Mouse (Mus musculus) forebrain, postnatal 0 days (tissue): ENCODE results near the gene Egfl8. TPM values are rescaled to one million over a fixed set of nuclear protein-coding genes. Genes with fewer than 3 reads are reported as not detected.

Source experiments
- ATAC-seq: fragments of 200-750 bp; cut with Nextera tagmentation; 2 replicates; pipeline ENCODE4 v1.8.0; 2017; ENCODE audit warnings: mild to moderate bottlenecking, moderate library complexity
- DNase-seq: peaks from one replicate; pipeline ENCODE4 v3.0.0-alpha.2; 2015
- H3K27ac ChIP-seq: fragments of 300-500 bp; sonication (generic); 2 replicates; pipeline ENCODE4 v1.5.1; 2014; ENCODE audit warnings: low read depth, mild to moderate bottlenecking, antibody characterized with exemption, low read length, moderate library complexity, mixed read lengths
- H3K27me3 ChIP-seq: fragments of 300-500 bp; sonication (generic); 2 replicates; pipeline ENCODE4 v1.6.1; 2014; ENCODE audit warnings: mild to moderate bottlenecking, low read length, mixed read lengths; ENCODE audit not compliant: insufficient read depth
- H3K36me3 ChIP-seq: fragments of 300-500 bp; sonication (generic); 2 replicates; pipeline ENCODE4 v1.6.1; 2014; ENCODE audit warnings: mild to moderate bottlenecking, moderate library complexity; ENCODE audit not compliant: insufficient read depth
- H3K4me1 ChIP-seq: fragments of 300-500 bp; sonication (generic); 2 replicates; pipeline ENCODE4 v1.6.1; 2014; ENCODE audit warnings: antibody characterized with exemption; ENCODE audit not compliant: insufficient read depth
- H3K4me2 ChIP-seq: fragments of 300-500 bp; sonication (generic); 2 replicates; pipeline ENCODE4 v1.6.1; 2014; ENCODE audit warnings: low read depth, mild to moderate bottlenecking, moderate library complexity
- H3K4me3 ChIP-seq: fragments of 300-500 bp; sonication (generic); 2 replicates; pipeline ENCODE4 v1.5.1; 2014; ENCODE audit warnings: low read depth, low read length, mixed read lengths
- H3K9ac ChIP-seq: fragments of 300-500 bp; sonication (generic); 2 replicates; pipeline ENCODE4 v1.6.1; 2014; ENCODE audit warnings: mild to moderate bottlenecking
- H3K9me3 ChIP-seq: fragments of 300-500 bp; sonication (generic); 2 replicates; pipeline ENCODE4 v1.6.1; 2016; ENCODE audit warnings: low read length
- CTCF ChIP-seq: sonication (generic); IDR thresholded peaks from 2 replicates; pipeline ENCODE4 v1.5.1; 2016; ENCODE audit warnings: antibody characterized with exemption, control low read depth, low read depth
- WGBS: fragments of 180-500 bp; shearing (Covaris S2); extraction: QIAGEN DNeasy Blood & Tissue Kit; methylation state at CpG from one replicate; pipeline ENCODE4 v1.1.7; 2014; 5-methylcytosine and 5-hydroxymethylcytosine counted together
- polyA plus RNA-seq: library from polyadenylated mRNA; unstranded; fragments of >200 nt; fragmentation: Nextera tagmentation; extraction: Ambion mirVana; gene quantifications from 2 replicates; pipeline ENCODE4 v1.2.1, GENCODE M21; 2015
- total RNA-seq: library from RNA; depleted of rRNA; stranded (reverse); fragments of >200 nt; gene quantifications from 2 replicates; pipeline ENCODE4 v1.2.3, GENCODE M21; 2014

Gene Egfl8
- total and polyA plus RNA-seq, 2 experiments from 2014 or later, result 3.2 to 3.8 TPM

- Histone ChIP-seq H3K27ac (peak within 1 kb of the TSS; percentile 92), H3K4me3 (peak within 1 kb of the TSS; percentile 55), H3K9me3 (no peaks in the 10 kb centered on the region), H3K36me3 (peaks cover 6% of the 10 kb centered on the region; the same call in 1 of the 2 replicates), H3K4me2 (peak within 1 kb of the TSS; percentile 92), H3K4me1 (peaks cover 28% of the 10 kb centered on the region), H3K9ac (peak within 1 kb of the TSS; percentile 54), H3K27me3 (no peaks in the 10 kb centered on the region)
- DNase-seq, result no peak
- no peak for TF ChIP-seq CTCF
- no peak; the same call in 1 of the 2 replicates for ATAC-seq
- 5% methylated on average over 29 of the region's 29 CpGs for WGBS
Observed at GRCm38 (mm10) chr17:34627943-34628643, 12.3 kb upstream of the Egfl8 start, which contains the start of gene Ppt2. Gene Ppt2 (minus strand): TSS chr17:34628510.

- H3K9ac ChIP-seq, result peak overlapping the region; percentile 54
- H3K4me1 ChIP-seq, result peaks cover 28% of the 10 kb centered on the region
- ATAC-seq (peak; percentile 80), DNase-seq (peak; percentile 92)
- no peak for TF ChIP-seq CTCF
- H3K36me3 ChIP-seq, result peaks cover 14% of the 10 kb centered on the region
- WGBS, result 1% methylated on average over 37 of the region's 45 CpGs
- H3K9me3 ChIP-seq, result no peaks in the 10 kb centered on the region
- H3K27ac ChIP-seq, result peak overlapping the region; percentile 92
- H3K4me2 ChIP-seq, result peak overlapping the region; percentile 92
- H3K27me3 ChIP-seq, result no peaks in the 10 kb centered on the region
- H3K4me3 ChIP-seq, result peak overlapping the region; percentile 55
Observed at GRCm38 (mm10) chr17:34627093-34627942, 11.5 kb upstream of the Egfl8 start.

DNA sequence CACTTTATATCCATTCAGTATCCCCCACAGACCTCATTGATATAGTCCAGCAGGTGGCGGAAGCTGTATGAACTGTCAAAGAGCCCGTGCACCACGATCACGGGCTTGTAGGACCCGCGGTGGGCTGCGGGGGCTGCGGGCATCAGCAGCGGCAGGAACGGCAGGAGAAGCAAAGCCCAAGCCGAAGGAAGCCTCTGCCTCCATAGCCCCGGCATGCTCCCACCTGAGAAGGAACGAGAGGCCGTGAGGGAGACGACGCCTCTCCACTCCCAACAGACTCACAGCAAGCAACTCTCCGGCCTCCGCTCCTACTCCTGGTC, 11.0 kb upstream of the Egfl8 start:
- Histone ChIP-seq H3K9ac (peak overlapping the region; percentile 54), H3K27ac (peak overlapping the region; percentile 92), H3K4me3 (peak overlapping the region; percentile 55), H3K36me3 (peaks cover 17% of the 10 kb centered on the region), H3K4me2 (peak overlapping the region; percentile 92), H3K9me3 (no peaks in the 10 kb centered on the region), H3K4me1 (peaks cover 26% of the 10 kb centered on the region), H3K27me3 (no peaks in the 10 kb centered on the region)
- DNase-seq (peak; percentile 66), ATAC-seq (peak; percentile 42)
- TF ChIP-seq CTCF, result peak; percentile 70
- WGBS, result 2% methylated on average over 18 of the region's 18 CpGs

GRCm38 (mm10) chr17:34626062-34626772, 10.4 kb upstream of the Egfl8 start:
- Histone ChIP-seq H3K9ac (peak overlapping the region; percentile 54), H3K27ac (no peak overlapping the region), H3K9me3 (no peaks in the 10 kb centered on the region), H3K4me2 (peak overlapping the region; percentile 92), H3K4me3 (peak overlapping the region; percentile 55), H3K27me3 (no peaks in the 10 kb centered on the region), H3K4me1 (peaks cover 21% of the 10 kb centered on the region), H3K36me3 (peaks cover 17% of the 10 kb centered on the region)
- WGBS, result 53% methylated on average over 16 of the region's 16 CpGs
- DNase-seq (no peak), ATAC-seq (no peak)
- no peak for TF ChIP-seq CTCF

DNA sequence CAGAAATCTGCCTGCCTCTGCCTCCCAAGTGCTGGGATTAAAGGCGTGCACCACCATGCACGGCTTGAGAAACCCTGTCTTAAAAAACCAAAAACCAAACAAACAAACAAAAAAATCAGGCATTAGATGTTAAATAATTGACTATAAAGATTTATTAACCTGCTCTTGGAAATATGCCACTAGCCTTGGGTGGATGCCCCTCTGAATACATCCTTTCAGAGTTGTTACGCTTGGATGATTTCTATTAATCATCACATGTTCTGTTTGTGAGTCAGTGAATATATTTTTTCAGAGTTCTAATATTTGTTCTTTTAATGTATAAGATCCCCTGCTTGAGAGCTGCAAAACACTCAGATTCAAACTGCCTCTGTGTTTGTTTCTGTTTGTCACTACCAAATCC, 9.2 kb upstream of the Egfl8 start:
- no peak for ATAC-seq
- H3K4me2 ChIP-seq, result no peak overlapping the region
- no peak for TF ChIP-seq CTCF
- H3K36me3 ChIP-seq, result peaks cover 22% of the 10 kb centered on the region
- H3K27ac ChIP-seq, result no peak overlapping the region
- WGBS, result 98% methylated on average over 3 of the region's 3 CpGs
- peaks cover 21% of the 10 kb centered on the region for H3K4me1 ChIP-seq
- no peak for DNase-seq
- H3K4me3 ChIP-seq, result no peak overlapping the region
- H3K27me3 ChIP-seq, result no peaks in the 10 kb centered on the region
- no peaks in the 10 kb centered on the region for H3K9me3 ChIP-seq
- no peak overlapping the region for H3K9ac ChIP-seq

DNA sequence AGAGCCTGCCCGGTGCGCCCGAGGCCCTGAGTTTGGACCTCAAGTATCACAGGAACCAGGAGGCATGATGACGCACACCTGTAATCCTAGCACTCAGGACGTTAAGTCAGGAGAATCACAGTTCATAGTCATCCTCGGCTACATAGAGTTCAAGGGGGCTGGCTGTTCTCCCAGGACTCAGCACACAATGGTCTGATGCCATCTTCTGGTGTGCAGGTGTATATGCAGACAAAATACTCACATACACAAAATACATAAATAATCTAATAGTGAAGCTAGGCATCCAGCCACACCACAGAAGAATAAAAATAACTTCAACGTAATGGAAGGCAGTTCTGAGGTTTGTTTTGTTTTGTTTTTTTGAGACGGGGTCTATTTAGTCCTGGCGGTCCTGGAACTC, 7.4 kb upstream of the Egfl8 start:
- ATAC-seq (no peak), DNase-seq (no peak)
- 81% methylated on average over 9 of the region's 9 CpGs for WGBS
- H3K4me2 ChIP-seq, result no peak overlapping the region
- H3K4me3 ChIP-seq, result no peak overlapping the region
- H3K27me3 ChIP-seq, result no peaks in the 10 kb centered on the region
- H3K36me3 ChIP-seq, result peaks cover 24% of the 10 kb centered on the region
- TF ChIP-seq CTCF, result peak; percentile 46
- H3K9ac ChIP-seq, result no peak overlapping the region
- H3K4me1 ChIP-seq, result peaks cover 10% of the 10 kb centered on the region
- H3K9me3 ChIP-seq, result no peaks in the 10 kb centered on the region
- no peak overlapping the region for H3K27ac ChIP-seq
